Mouse (Mus musculus) regulatory T cell (primary cell): ENCODE data around the gene Pcnx2.

ENCODE experiments used
- in situ Hi-C: fragments of 300-600 bp; cut with MboI, MseI; formaldehyde crosslinking; loops from one replicate; pipeline ENCODE4 v1.15.1; 2025; ENCODE audit warnings: high pct_unique_total_duplicates

Gene Pcnx2

GRCm38 (mm10) chr8:125898899-125899298 is 782 bp upstream of the Pcnx2 start:
- in situ Hi-C loops, result no loop called here

GRCm38 (mm10) chr8:125897388-125897787 is 729 bp downstream of the Pcnx2 start:
- in situ Hi-C loops, result no loop called here

- in situ Hi-C loops, result no loop called here
Measured at GRCm38 (mm10) chr8:125889920-125890319, 8.2 kb downstream of the Pcnx2 start.

- in situ Hi-C loops, result no loop called here
Measured at GRCm38 (mm10) chr8:125887549-125887948, 10.6 kb downstream of the Pcnx2 start.

GRCm38 (mm10) chr8:125880447-125880846 is 17.7 kb downstream of the Pcnx2 start:
- in situ Hi-C loops, result no loop called here

DNA sequence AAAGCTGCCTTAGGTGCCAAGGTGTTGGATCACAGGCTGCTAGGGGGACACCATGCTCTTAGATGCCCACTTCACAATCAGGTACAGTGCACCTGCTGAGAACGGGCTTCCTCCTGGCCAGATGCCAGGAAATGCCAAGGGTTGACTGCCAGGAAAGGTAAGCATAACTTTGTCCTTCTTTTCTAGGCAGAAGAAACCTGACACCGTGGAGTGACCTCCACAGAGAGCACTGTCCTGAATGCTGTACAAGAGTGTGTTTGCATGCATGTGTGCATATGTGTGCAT is 24.9 kb downstream of the Pcnx2 start:
- in situ Hi-C loops, result no loop called here

DNA sequence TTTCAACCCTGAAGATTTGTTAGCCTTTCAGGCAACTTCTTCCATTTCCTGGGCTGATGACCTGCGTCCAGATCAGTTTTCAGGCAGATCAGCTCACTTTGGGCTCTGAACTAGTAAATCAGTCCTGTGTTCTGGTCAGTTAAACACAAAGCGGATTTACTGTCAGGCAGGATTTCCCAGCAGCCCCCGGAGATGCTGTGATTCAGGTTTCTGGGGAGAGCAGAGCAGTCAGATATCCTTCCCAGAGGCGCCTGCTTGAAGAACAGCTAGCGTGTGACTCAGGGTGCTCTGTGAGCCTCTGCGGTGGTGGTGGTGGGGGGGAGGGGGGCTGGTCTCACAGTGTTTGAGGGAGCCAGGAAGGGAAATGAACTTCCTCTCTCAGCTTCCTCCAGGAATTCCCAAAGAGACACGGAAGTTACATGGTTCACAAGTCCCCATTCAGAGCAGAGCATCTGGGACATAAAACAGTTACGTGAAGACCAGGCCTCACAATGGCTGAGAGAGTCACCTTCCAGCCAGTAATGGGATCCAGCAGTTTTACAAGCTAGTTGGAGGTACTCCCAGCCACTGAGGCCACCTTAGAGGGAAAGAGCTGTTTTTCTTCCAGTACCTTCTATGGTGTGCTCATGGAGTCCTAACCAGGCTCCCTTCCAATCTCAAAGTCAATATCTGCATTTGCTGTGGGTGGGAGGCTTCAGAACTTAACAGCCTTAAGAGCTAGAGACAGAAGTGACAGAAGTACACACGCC is 25.4 kb downstream of the Pcnx2 start:
- in situ Hi-C loops, result no loop called here

GRCm38 (mm10) chr8:125870821-125871321 is 27.2 kb downstream of the Pcnx2 start:
- in situ Hi-C loops, result no loop called here

- in situ Hi-C loops, result no loop called here
Measured at GRCm38 (mm10) chr8:125870179-125870702, 27.9 kb downstream of the Pcnx2 start.

GRCm38 (mm10) chr8:125869739-125870138 is 28.4 kb downstream of the Pcnx2 start:
- in situ Hi-C loops, result loop anchor here (5.0 to 10.0 kb wide), 3 partner anchors 292 to 687 kb away; no protein-coding TSS in a partner anchor

DNA sequence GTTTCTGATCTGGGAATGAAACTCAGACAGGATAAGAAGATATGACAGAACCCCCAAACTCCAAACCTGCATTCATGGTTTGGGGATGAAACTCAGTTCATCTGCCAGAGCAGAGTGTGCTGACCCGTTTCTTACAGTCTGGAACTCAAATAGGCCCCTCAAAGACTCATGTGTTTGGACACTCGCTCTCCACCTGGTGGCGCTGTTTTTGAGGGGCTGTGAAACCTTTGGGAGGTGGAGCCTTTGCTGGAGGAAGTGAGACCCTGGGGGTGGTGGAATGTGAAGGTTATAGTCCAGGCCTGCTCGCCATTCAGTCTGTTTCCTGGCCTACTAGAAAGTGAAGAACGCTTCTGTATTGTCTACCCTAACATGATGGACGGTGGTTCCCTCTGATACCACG is 29.6 kb downstream of the Pcnx2 start:
- in situ Hi-C loops, result loop anchor here (5.0 to 10.0 kb wide), 3 partner anchors 291 to 686 kb away; no protein-coding TSS in a partner anchor

DNA sequence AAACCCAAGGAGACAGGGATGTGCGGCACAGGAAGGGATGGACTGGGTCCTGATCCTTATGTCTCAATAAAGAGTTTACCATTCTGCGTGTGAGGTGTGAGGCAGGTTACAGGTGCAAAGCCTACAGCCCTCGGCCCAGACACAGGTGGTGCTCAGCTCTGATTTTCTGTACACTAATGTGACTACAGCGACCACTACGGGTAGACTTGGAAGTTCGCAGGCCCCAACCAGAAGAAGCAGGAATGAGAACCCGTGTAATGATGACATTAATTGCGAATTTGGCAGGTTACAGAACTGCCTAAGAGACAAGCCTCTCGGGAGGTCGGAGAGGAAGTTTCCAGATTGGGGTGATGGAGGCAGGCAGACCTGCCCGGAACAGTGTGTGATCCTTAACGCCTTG is 32.0 kb downstream of the Pcnx2 start:
- in situ Hi-C loops, result loop anchor here (5.0 to 10.0 kb wide), 3 partner anchors 289 to 684 kb away; no protein-coding TSS in a partner anchor

- in situ Hi-C loops, result no loop called here
Measured at GRCm38 (mm10) chr8:125857251-125857650, 40.9 kb downstream of the Pcnx2 start.

DNA sequence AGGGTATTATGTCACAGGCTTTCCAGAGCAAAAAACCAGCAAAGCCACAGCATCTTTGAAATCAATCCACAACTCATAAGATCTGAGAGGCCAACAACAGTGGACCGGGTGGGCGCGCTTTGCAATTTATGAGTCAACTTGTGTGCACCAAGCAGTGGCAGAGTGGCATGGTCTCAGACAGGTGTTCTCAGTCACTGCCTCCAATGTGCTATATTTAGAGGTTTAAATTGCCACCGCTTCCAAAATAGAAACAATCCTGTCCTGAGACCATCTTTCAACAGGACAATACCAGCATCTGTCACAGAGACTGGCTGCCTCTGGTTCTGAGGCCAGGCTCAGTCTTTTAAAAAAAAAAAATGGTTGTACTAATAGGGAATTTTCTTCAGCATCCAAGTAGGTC is 42.0 kb downstream of the Pcnx2 start:
- in situ Hi-C loops, result no loop called here

- in situ Hi-C loops, result no loop called here
Measured at GRCm38 (mm10) chr8:125854379-125854778, 43.7 kb downstream of the Pcnx2 start.

DNA sequence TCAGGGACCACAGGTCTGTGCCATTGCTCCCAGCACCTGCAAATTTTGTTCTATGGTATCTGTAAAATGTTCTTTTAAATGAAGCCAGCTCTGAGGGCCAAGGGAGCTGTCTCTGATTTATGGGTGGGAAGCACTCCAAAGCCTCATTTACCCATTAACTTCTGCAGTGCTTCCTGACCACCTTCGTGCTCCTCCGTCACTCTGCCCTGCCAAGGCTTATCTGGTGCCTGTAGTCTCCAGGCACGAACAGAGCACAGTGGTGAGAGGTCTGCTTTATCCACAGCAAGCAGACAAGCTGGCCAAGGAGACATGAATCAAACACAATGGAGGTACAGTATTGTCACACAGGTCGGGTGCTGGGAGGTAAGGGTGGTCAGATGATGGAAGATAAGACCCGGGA is 44.8 kb downstream of the Pcnx2 start:
- in situ Hi-C loops, result no loop called here

DNA sequence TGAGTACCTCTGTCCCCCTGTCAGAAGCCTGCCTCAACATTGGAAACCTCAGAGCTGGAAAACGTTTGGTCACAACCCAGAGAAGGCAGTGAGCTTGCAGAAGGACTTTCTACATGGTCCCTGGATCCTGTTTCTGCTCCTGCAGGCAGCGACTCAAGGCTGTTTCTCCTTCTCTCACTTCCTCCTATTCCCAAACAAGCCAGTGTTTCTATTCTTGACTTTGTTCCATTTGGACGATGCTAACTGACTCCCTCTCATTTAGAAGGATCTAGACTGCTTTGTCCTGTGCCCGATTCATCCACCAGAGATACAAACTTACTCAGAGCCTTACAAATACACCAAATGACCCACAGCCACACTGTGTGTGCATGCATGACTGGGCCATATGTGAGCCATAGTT is 48.9 kb downstream of the Pcnx2 start:
- in situ Hi-C loops, result loop anchor here (5.0 kb wide), 1 partner anchor 282 kb away; the partner anchor contains the start of gene Sipa1l2

- in situ Hi-C loops, result loop anchor here (5.0 kb wide), 1 partner anchor 281 kb away; the partner anchor contains the start of gene Sipa1l2
Measured at GRCm38 (mm10) chr8:125847842-125848241, 50.3 kb downstream of the Pcnx2 start.

GRCm38 (mm10) chr8:125845281-125845680 is 52.8 kb downstream of the Pcnx2 start:
- in situ Hi-C loops, result loop anchor here (5.0 kb wide), 1 partner anchor 278 kb away; the partner anchor contains the start of gene Sipa1l2

GRCm38 (mm10) chr8:125843122-125843836 is 54.8 kb downstream of the Pcnx2 start:
- in situ Hi-C loops, result no loop called here

GRCm38 (mm10) chr8:125842158-125842557 is 56.0 kb downstream of the Pcnx2 start:
- in situ Hi-C loops, result no loop called here

DNA sequence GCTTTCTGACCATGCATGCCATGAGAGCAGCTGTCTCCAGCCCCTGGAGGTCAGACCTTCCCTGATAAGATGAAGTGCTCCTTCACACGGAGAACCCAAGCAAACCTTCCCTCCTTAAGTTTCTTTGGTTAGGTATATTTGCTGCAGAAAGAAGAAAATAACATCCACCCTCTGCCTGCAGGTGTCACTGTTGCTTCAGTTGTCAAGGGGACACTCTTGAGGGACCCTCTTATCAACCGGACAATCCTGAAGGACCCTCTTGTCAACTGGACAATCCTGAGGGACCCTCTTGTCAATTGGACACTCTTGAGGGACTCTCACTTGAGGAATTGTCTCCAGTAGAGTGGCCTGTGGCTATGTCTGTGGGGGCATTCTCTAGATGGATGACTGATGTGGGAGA is 73.4 kb downstream of the Pcnx2 start:
- in situ Hi-C loops, result no loop called here
